Mouse (Mus musculus): ENCODE data around the gene Pcsk2.

Pcsk2 gene

GRCm38 (mm10) chr2:143732501-143732900 lies 186.5 kb downstream of the Pcsk2 start:
- DNase-seq (ENCODE audit: low spot score) = no peak

- DNase-seq (ENCODE audit: low spot score) = no peak
Measured at GRCm38 (mm10) chr2:143735442-143735841, 189.5 kb downstream of the Pcsk2 start.

- no peak for DNase-seq (ENCODE audit: low spot score)
Measured at GRCm38 (mm10) chr2:143739475-143740226, 193.7 kb downstream of the Pcsk2 start.

GRCm38 (mm10) chr2:143742436-143742835 lies 196.5 kb downstream of the Pcsk2 start:
- DNase-seq (ENCODE audit: low spot score) = no peak

GRCm38 (mm10) chr2:143743081-143743480 lies 197.1 kb downstream of the Pcsk2 start:
- DNase-seq (ENCODE audit: low spot score) = no peak

- DNase-seq (ENCODE audit: low spot score) = no peak
Measured at GRCm38 (mm10) chr2:143752051-143752788, 206.3 kb downstream of the Pcsk2 start.

GRCm38 (mm10) chr2:143776448-143776847 lies 230.5 kb downstream of the Pcsk2 start:
- DNase-seq (ENCODE audit: low spot score) = no peak

- DNase-seq (ENCODE audit: low spot score) = no peak
Measured at GRCm38 (mm10) chr2:143780310-143780709, 234.4 kb downstream of the Pcsk2 start.

- no peak for DNase-seq (ENCODE audit: low spot score)
Measured at GRCm38 (mm10) chr2:143789911-143790310, 244.0 kb downstream of the Pcsk2 start.

GRCm38 (mm10) chr2:143795858-143796257 lies 249.9 kb downstream of the Pcsk2 start:
- DNase-seq (ENCODE audit: low spot score) = no peak

- no peak for DNase-seq (ENCODE audit: low spot score)
Measured at GRCm38 (mm10) chr2:143796335-143797013, 250.5 kb downstream of the Pcsk2 start.

GRCm38 (mm10) chr2:143801097-143801496 lies 255.1 kb downstream of the Pcsk2 start:
- no peak for DNase-seq (ENCODE audit: low spot score)

- DNase-seq (ENCODE audit: low spot score) = no peak
Measured at GRCm38 (mm10) chr2:143806140-143806923, 260.4 kb downstream of the Pcsk2 start.

- no peak for DNase-seq (ENCODE audit: low spot score)
Measured at GRCm38 (mm10) chr2:143806924-143807664, 261.1 kb downstream of the Pcsk2 start.

GRCm38 (mm10) chr2:143808789-143809188 lies 262.8 kb downstream of the Pcsk2 start:
- DNase-seq (ENCODE audit: low spot score) = no peak

- DNase-seq (ENCODE audit: low spot score) = no peak
Measured at GRCm38 (mm10) chr2:143812262-143812661, 266.3 kb downstream of the Pcsk2 start.

GRCm38 (mm10) chr2:143813461-143813860 lies 267.5 kb downstream of the Pcsk2 start:
- DNase-seq (ENCODE audit: low spot score) = no peak

GRCm38 (mm10) chr2:143831645-143832044 lies 285.7 kb downstream of the Pcsk2 start:
- no peak for DNase-seq (ENCODE audit: low spot score)

- no peak for DNase-seq (ENCODE audit: low spot score)
Measured at GRCm38 (mm10) chr2:143832721-143833120, 286.8 kb downstream of the Pcsk2 start.

- DNase-seq (ENCODE audit: low spot score) = no peak
Measured at GRCm38 (mm10) chr2:143834082-143834481, 288.1 kb downstream of the Pcsk2 start.

- no peak for DNase-seq (ENCODE audit: low spot score)
Measured at GRCm38 (mm10) chr2:143835820-143836219, 289.9 kb downstream of the Pcsk2 start.
